Mouse (Mus musculus) embryonic facial prominence, embryonic 10.5 days (tissue): ENCODE results near the gene Bcl11b. TPM values are rescaled to one million over a fixed set of nuclear protein-coding genes. Genes with fewer than 3 reads are reported as not detected.

Experiments used
- DNase-seq: peaks from one replicate; pipeline ENCODE4 v3.0.0-alpha.2; 2017; ENCODE audit warnings: low spot score
- H3K27ac ChIP-seq: fragments of 300-500 bp; sonication (generic); replicated peaks from 2 replicates; pipeline ENCODE4 v1.5.1; 2016; ENCODE audit warnings: mild to moderate bottlenecking
- H3K27me3 ChIP-seq: fragments of 300-500 bp; sonication (generic); replicated peaks from 2 replicates; pipeline ENCODE4 v1.6.1; 2016; ENCODE audit warnings: low read depth, mild to moderate bottlenecking; ENCODE audit not compliant: poor library complexity, severe bottlenecking
- H3K36me3 ChIP-seq: fragments of 300-500 bp; sonication (generic); replicated peaks from 2 replicates; pipeline ENCODE4 v1.6.1; 2016; ENCODE audit warnings: mild to moderate bottlenecking, moderate library complexity
- H3K4me1 ChIP-seq: fragments of 300-500 bp; sonication (generic); 2 replicates; pipeline ENCODE4 v1.6.1; 2016
- H3K4me3 ChIP-seq: fragments of 300-500 bp; sonication (generic); 2 replicates; pipeline ENCODE4 v1.5.1; 2016; ENCODE audit warnings: mild to moderate bottlenecking, moderate library complexity
- H3K9me3 ChIP-seq: fragments of 300-500 bp; sonication (generic); 2 replicates; pipeline ENCODE4 v1.6.1; 2016; ENCODE audit warnings: mild to moderate bottlenecking
- WGBS: fragments of 180-500 bp; shearing (Covaris S2); methylation state at CpG from one replicate; pipeline ENCODE4 v1.1.7; 2016; 5-methylcytosine and 5-hydroxymethylcytosine counted together
- polyA plus RNA-seq: library from polyadenylated mRNA; unstranded; fragments of >200 nt; fragmentation: Nextera tagmentation; extraction: Ambion mirVana; gene quantifications from 2 replicates; pipeline ENCODE4 v1.2.1, GENCODE M21; 2016

Bcl11b gene
- polyA plus RNA-seq, 1 experiment from 2014 or later, result 10.4 TPM

GRCm38 (mm10) chr12:107964396-107965085 lies 38.9 kb downstream of the Bcl11b start:
- 66% methylated on average over 14 of the region's 14 CpGs for WGBS
- peak overlapping the region; percentile 75 for H3K27ac ChIP-seq
- H3K9me3 ChIP-seq, result 0 out of 2 replicates have a peak, but pooled peaks cover under 1% of the 10 kb centered on the region
- H3K36me3 ChIP-seq, result peaks cover 15% of the 10 kb centered on the region
- no peak overlapping the region for H3K4me3 ChIP-seq
- peaks cover 91% of the 10 kb centered on the region for H3K4me1 ChIP-seq
- no peaks in the 10 kb centered on the region for H3K27me3 ChIP-seq
- DNase-seq, result no peak

GRCm38 (mm10) chr12:107962852-107963251 lies 40.5 kb downstream of the Bcl11b start:
- H3K9me3 ChIP-seq, result no peaks in the 10 kb centered on the region
- H3K27ac ChIP-seq, result peak overlapping the region; percentile 31; the same call in 1 of the 2 replicates
- DNase-seq, result no peak
- H3K4me1 ChIP-seq, result peaks cover 94% of the 10 kb centered on the region
- no peak overlapping the region for H3K4me3 ChIP-seq
- WGBS, result 56% methylated on average over 7 of the region's 7 CpGs
- no peaks in the 10 kb centered on the region for H3K27me3 ChIP-seq
- peaks cover 23% of the 10 kb centered on the region; the same call in 1 of the 2 replicates for H3K36me3 ChIP-seq

GRCm38 (mm10) chr12:107961843-107962242 lies 41.6 kb downstream of the Bcl11b start:
- Histone ChIP-seq H3K27me3 (no peaks in the 10 kb centered on the region), H3K4me3 (no peak overlapping the region), H3K4me1 (peaks cover 85% of the 10 kb centered on the region), H3K27ac (no peak overlapping the region), H3K9me3 (no peaks in the 10 kb centered on the region), H3K36me3 (peaks cover 29% of the 10 kb centered on the region; the same call in 1 of the 2 replicates)
- no peak for DNase-seq
- WGBS, result 88% methylated on average over 15 of the region's 15 CpGs

- Histone ChIP-seq H3K9me3 (no peaks in the 10 kb centered on the region), H3K4me1 (peaks cover 77% of the 10 kb centered on the region), H3K36me3 (peaks cover 34% of the 10 kb centered on the region; the same call in 1 of the 2 replicates), H3K27me3 (no peaks in the 10 kb centered on the region), H3K27ac (peak overlapping the region; percentile 11; the same call in 1 of the 2 replicates), H3K4me3 (no peak overlapping the region)
- 60% methylated on average over 12 of the region's 12 CpGs for WGBS
- no peak for DNase-seq
Observed at GRCm38 (mm10) chr12:107960789-107961491, 42.5 kb downstream of the Bcl11b start.

GRCm38 (mm10) chr12:107960365-107960764 lies 43.0 kb downstream of the Bcl11b start:
- Histone ChIP-seq H3K36me3 (peaks cover 29% of the 10 kb centered on the region; the same call in 1 of the 2 replicates), H3K4me1 (peaks cover 77% of the 10 kb centered on the region), H3K27me3 (no peaks in the 10 kb centered on the region), H3K9me3 (no peaks in the 10 kb centered on the region), H3K4me3 (no peak overlapping the region), H3K27ac (peak overlapping the region; percentile 11)
- peak; percentile 66 for DNase-seq
- WGBS, result 57% methylated on average over 14 of the region's 14 CpGs

GRCm38 (mm10) chr12:107959872-107960271 lies 43.5 kb downstream of the Bcl11b start:
- Histone ChIP-seq H3K27ac (no peak overlapping the region), H3K36me3 (peaks cover 28% of the 10 kb centered on the region; the same call in 1 of the 2 replicates), H3K4me1 (peaks cover 77% of the 10 kb centered on the region), H3K4me3 (no peak overlapping the region), H3K27me3 (no peaks in the 10 kb centered on the region), H3K9me3 (no peaks in the 10 kb centered on the region)
- DNase-seq, result peak; percentile 37
- 36% methylated on average over 8 of the region's 8 CpGs for WGBS

- no peak for DNase-seq
- H3K36me3 ChIP-seq, result peaks cover 18% of the 10 kb centered on the region; the same call in 1 of the 2 replicates
- H3K27me3 ChIP-seq, result no peaks in the 10 kb centered on the region
- 92% methylated on average over 16 of the region's 16 CpGs for WGBS
- 0 out of 2 replicates have a peak overlapping the region, but pooled peaks have one; percentile 26 for H3K27ac ChIP-seq
- peaks cover 67% of the 10 kb centered on the region for H3K4me1 ChIP-seq
- H3K4me3 ChIP-seq, result no peak overlapping the region
- H3K9me3 ChIP-seq, result no peaks in the 10 kb centered on the region
Observed at GRCm38 (mm10) chr12:107953044-107953684, 50.2 kb downstream of the Bcl11b start.

- H3K27ac ChIP-seq, result no peak overlapping the region
Observed at GRCm38 (mm10) chr12:107952318-107952724, 51.1 kb downstream of the Bcl11b start.

GRCm38 (mm10) chr12:107950667-107951179 lies 52.7 kb downstream of the Bcl11b start:
- peak overlapping the region; percentile 48; the same call in 1 of the 2 replicates for H3K27ac ChIP-seq
- WGBS, result 66% methylated on average over 20 of the region's 20 CpGs
- no peak for DNase-seq
- peaks cover 28% of the 10 kb centered on the region for H3K36me3 ChIP-seq
- H3K9me3 ChIP-seq, result no peaks in the 10 kb centered on the region
- no peaks in the 10 kb centered on the region for H3K27me3 ChIP-seq
- H3K4me3 ChIP-seq, result no peak overlapping the region
- H3K4me1 ChIP-seq, result peaks cover 71% of the 10 kb centered on the region

More at GRCm38 (mm10) chr12:107952318-107952724, 51.1 kb downstream of the Bcl11b start:
- no peak overlapping the region for H3K4me3 ChIP-seq
- peak; percentile 40 for DNase-seq
- H3K4me1 ChIP-seq, result peaks cover 72% of the 10 kb centered on the region
- no peaks in the 10 kb centered on the region for H3K9me3 ChIP-seq
- no peaks in the 10 kb centered on the region for H3K27me3 ChIP-seq
- H3K36me3 ChIP-seq, result peaks cover 22% of the 10 kb centered on the region
- 59% methylated on average over 20 of the region's 20 CpGs for whole genome bisulfite sequencing

- Histone ChIP-seq H3K36me3 (peaks cover 36% of the 10 kb centered on the region), H3K27me3 (no peaks in the 10 kb centered on the region), H3K27ac (no peak overlapping the region), H3K9me3 (no peaks in the 10 kb centered on the region), H3K4me1 (peaks cover 58% of the 10 kb centered on the region), H3K4me3 (no peak overlapping the region)
- no peak for DNase-seq
- 91% methylated on average over 10 of the region's 10 CpGs for WGBS
Observed at GRCm38 (mm10) chr12:107949416-107949815, 54.0 kb downstream of the Bcl11b start.

- Histone ChIP-seq H3K4me1 (peaks cover 23% of the 10 kb centered on the region), H3K36me3 (peaks cover 60% of the 10 kb centered on the region), H3K27ac (no peak overlapping the region), H3K9me3 (no peaks in the 10 kb centered on the region), H3K4me3 (no peak overlapping the region), H3K27me3 (no peaks in the 10 kb centered on the region)
- 77% methylated on average over 7 of the region's 7 CpGs for WGBS
- no peak for DNase-seq
Observed at GRCm38 (mm10) chr12:107942100-107942499, 61.3 kb downstream of the Bcl11b start.

GRCm38 (mm10) chr12:107940774-107941173 lies 62.6 kb downstream of the Bcl11b start:
- 90% methylated on average over 9 of the region's 9 CpGs for WGBS
- no peak for DNase-seq
- H3K27ac ChIP-seq, result no peak overlapping the region
- peaks cover 33% of the 10 kb centered on the region for H3K4me1 ChIP-seq
- no peak overlapping the region for H3K4me3 ChIP-seq
- no peaks in the 10 kb centered on the region for H3K27me3 ChIP-seq
- no peaks in the 10 kb centered on the region for H3K9me3 ChIP-seq
- peaks cover 49% of the 10 kb centered on the region for H3K36me3 ChIP-seq
